Mouse (Mus musculus): Measurements from ENCODE around the gene Dlg1.

GRCm38 (mm10) chr16:31766715-31767114, 103.5 kb downstream of the Dlg1 start:
- no peak for TF ChIP-seq CTCF (IDR thresholded peaks at IDR 0.05; ENCODE audit: extremely low read depth, insufficient read depth, low read length)
- TF ChIP-seq POLR2A (IDR thresholded peaks at IDR 0.05; ENCODE audit: extremely low read depth, insufficient read depth, low read length), result no peak
